Mouse (Mus musculus) left cerebral cortex, adult 18-20 months (tissue): ENCODE measurements around the gene Cxcl17. TPM values are rescaled to one million over a fixed set of nuclear protein-coding genes. Genes with fewer than 3 reads are reported as not detected.

ENCODE experiments used
- DNase-seq, 2 experiments: peaks; one replicate each; pipeline ENCODE4 v3.0.0; 2021 to 2022; ENCODE audit warnings: low spot score in 2 of 2, mixed read lengths in 1 of 2
- total RNA-seq, 2 experiments: library from RNA; stranded (reverse); gene quantifications; 2 replicates each; pipeline ENCODE4 v1.2.3; 2021

Cxcl17 gene
- total RNA-seq, 2 experiments from 2014 or later: not detected

DNA sequence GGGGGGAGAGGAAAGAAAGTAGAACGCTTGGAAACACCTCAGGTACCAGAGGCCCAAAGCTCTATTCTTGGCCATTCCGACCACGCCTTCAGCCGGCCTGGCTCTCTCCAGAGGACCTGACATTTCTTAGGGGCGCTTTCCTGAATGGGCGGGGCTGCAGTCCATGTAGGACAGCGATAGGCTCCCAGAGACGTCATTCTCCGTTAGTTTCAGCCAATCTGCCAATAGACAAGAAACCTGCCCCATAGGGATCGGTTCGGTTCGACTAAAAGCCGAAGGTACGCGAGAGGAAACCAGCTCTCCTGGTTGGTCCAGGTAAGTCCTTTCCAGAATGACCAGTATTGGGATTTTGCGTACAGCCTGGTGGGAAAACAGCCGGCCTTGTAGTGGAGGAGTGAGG is 36.1 kb downstream of the Cxcl17 start:
- peak; percentile 92 to 93 for DNase-seq

DNA sequence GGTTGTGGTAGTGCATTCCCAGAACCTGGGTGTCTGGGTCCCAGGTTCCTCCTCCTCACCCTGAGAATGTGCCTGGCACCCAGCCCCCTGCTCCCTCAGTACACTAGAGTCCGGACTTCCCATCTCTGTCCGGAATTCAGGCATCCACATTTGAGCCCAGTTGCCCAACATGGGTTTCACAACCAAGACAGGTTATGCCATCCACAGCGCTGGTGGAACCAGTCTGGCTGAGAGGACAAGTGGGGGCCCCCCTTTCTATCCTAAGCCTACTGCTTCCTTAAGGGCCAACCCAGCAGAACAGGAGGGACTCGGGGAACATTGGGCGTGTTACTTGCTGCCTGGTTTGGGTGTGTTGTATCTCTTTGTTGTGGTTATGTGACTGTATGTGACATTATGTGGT is 40.2 kb downstream of the Cxcl17 start:
- DNase-seq: no peak

DNA sequence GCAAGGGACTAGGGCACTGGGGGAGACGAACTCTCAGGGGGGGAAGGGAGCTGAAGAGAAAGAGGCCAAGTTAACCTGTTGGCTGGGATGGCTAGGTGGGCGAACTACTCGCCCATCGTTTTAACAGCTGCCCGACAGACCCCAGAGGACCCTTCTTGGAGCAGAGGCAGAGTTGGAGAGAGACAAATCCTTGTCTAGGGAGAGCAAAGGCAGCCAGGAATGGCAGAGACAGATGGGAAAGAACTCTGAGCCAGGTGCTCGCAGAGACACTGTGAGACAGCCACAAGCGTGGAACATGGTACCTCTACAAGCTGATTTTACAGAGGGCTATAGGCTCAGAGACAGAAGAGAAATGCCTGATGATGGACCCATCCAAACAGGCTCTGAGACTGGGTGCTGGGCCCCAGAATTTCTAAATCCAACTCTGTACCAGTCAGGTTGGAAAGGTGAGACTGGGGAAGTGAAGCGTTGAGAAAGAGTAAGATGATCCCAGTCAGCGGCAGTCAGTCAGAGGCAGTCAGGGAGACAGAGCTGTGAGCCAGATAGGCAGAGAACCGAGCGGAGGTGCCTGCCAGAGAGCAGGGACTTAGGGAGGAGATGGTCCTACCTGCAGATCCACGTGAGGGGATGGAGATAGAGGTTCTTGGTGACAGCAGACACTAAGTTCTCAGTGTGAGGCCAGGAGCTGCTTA is 43.5 kb downstream of the Cxcl17 start, which contains the start of gene Cnfn:
Gene Cnfn (minus strand): TSS at position 667 of the 692 bp plus-strand sequence.
- no peak for DNase-seq

DNA sequence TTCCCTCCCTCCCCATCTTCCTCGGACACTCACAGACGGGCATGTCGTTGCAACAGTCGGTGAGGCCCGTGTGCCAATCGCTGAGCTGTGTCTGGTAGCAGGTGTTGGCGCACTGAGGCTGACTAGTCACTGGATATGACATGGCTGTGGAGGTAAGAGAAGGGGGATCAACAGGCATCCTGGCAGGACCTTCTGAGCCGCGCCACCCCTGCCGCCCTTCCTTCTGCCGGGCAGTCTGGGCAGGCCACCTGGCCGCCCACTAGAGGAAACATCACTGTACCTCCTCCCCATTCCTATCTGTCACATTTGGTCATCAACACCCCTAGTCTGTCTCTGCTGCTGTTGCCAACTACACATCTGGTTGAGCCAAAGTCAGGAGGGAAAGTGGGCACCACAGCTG is 44.4 kb downstream of the Cxcl17 start:
- DNase-seq: no peak

DNA sequence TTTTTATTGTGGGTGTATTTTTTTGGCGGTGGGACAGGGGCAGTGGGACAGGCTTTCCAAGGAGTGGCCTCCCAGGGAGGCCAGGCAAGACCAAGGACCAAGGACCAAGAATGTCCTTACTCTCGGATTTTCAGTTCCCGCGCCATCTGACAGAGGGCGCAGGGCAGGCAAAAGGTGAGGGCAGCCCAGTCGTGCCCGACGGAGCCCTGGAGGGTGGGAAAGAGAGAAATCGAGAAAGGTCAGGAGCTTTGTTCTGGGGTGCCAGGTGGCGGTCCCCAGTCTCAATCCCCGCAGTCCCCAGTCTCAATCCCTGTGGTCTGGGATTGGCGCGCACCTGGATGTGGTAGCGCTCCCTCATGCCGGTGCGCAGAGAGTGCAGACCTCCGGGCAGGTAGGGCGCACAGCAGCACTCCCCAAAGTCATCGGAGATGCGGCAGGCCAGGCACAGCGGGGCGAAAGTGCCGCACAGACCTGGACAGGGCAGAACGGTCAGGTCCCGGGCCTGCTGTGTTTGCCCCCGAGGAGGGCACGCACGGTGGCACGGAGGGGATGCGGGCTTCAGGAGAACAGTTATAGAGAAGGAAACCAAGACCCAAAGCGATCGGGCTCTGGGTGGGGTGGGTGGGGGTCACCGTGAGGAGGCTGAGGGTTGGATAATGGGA is 44.9 kb downstream of the Cxcl17 start:
- no peak for DNase-seq

DNA sequence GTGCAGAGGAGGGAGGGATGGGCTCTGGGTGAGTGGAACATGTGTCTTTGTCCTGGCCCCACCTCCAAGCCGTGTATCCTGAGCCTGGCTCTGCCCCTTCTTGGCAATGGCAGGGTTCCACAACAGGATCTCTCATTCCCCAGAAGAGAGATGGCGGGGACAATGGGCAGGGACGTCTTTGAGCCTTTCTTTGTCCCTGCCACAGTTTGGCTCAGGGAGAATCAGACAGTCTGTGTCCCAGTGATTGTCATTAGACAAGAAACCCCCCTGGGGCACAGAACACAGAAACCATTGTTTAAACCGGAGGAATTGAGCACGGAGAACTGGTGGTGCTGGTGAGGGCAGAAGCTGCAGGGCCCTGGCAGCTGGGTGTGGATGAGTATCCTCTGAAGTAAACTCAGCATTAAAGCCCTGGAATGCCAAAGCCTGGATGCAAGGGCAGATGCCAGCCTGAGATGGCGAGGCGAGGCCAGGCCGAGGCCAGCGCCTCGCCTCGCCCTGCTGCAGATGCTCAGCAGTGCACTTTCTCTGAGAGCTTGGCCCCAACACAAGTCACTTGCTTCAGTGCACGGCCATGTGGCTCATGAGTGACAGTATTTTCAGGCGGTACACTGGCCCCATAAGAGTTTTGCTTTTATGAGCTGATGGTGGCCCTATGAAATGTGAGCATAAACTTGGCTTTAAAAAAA is 46.6 kb downstream of the Cxcl17 start:
- DNase-seq: no peak

DNA sequence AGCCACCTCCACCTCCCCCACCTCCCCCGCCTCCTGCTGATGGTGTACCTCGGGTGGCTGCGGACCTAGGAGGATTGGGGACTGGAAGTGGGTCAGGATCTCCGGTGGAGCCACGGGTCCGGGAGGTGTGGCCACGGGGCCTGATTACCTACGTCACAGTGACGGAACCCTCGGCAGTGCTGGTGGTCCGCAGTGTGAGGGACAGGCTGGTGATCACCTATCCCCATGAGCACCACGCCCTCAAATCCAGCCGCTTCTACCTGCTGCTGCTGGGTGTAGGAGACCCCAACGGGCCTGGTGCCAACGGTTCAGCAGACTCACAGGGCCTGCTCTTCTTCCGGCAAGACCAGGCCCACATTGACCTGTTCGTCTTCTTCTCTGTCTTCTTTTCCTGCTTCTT is 49.1 kb downstream of the Cxcl17 start:
- no peak for DNase-seq

DNA sequence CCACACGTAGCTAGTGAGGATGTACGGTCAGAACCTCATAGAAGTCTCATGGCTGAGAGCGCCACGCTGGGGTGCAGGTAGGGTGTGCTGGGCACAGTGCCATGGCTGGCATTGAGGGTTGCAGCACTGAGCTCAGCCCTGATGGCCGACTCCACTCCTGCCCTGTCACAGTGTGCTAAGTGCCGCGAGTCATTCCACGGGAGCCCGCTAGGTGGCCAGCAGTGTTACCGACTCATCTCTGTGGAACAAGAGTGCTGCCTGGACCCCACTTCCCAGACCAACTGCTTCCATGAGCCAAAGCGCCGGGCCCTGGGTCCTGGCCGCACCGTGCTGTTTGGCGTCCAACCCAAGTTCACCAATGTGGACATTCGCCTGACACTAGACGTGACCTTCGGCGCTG is 49.5 kb downstream of the Cxcl17 start:
- DNase-seq: no peak

DNA sequence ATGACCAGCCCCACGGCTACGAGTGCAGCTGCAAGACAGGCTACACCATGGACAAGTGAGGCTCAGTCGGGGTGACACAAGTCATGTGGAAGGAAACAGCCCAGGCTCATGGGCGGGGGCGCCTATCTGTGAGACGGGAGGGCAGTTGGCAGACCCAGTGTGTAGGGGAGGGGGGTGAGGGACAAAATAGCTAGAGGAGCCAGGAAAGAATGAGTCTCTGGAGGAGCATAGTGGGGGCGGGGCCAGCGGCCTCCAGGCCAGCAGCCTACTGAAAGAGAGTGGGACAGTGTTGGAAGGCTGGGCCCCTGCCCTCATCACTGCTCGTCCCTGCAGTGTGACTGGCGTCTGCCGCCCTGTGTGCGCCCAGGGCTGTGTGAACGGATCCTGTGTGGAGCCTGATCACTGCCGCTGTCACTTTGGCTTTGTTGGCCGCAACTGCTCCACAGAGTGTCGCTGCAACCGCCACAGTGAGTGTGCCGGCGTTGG is 53.9 kb downstream of the Cxcl17 start:
- DNase-seq: no peak

Other genes with a start within 250 kb of the Cxcl17 start
- gene Pou2f2, start 233.2 kb downstream of the Cxcl17 start, total RNA-seq: 10 to 100 TPM in 1 of 2 experiments, 1 to 10 TPM in 1; 7.7 to 12.9 TPM
- 10 to 100 TPM; 24.2 to 26.7 TPM for gene Dedd2, start 192.3 kb downstream of the Cxcl17 start, total RNA-seq
- 10 to 100 TPM; 10.6 to 11.4 TPM for gene Zfp526, start 191.5 kb downstream of the Cxcl17 start, total RNA-seq
- gene Gsk3a, start 175.0 kb downstream of the Cxcl17 start, total RNA-seq: 100 to 1,000 TPM; 215 to 224 TPM
- 10 to 100 TPM; 60.8 to 65.2 TPM for gene Erf, start 162.1 kb downstream of the Cxcl17 start, total RNA-seq
- gene Cic, start 145.2 kb downstream of the Cxcl17 start, total RNA-seq: 100 to 1,000 TPM; 212 to 225 TPM
- gene Pafah1b3, start 114.9 kb downstream of the Cxcl17 start, total RNA-seq: 10 to 100 TPM; 35.7 to 36.9 TPM
- gene Prr19, start 111.5 kb downstream of the Cxcl17 start, total RNA-seq: not detected
- gene Tmem145, start 106.8 kb downstream of the Cxcl17 start, total RNA-seq: 10 to 100 TPM; 45.4 to 46.6 TPM
- 100 to 1,000 TPM; 100 to 102 TPM for gene Megf8, start 95.7 kb downstream of the Cxcl17 start, total RNA-seq
- not detected for gene Cnfn, start 43.2 kb downstream of the Cxcl17 start, total RNA-seq
- 1 to 10 TPM; 7.6 to 8.2 TPM for gene Lipe, start 14.2 kb downstream of the Cxcl17 start, total RNA-seq
- gene Ceacam1, start 64.7 kb upstream of the Cxcl17 start, total RNA-seq: 1 to 10 TPM; 3.4 to 5.0 TPM
- gene Ceacam2, start 127.0 kb upstream of the Cxcl17 start, total RNA-seq: under 1 TPM; 0.33 to 0.37 TPM
- gene Erich4, start 203.0 kb upstream of the Cxcl17 start, total RNA-seq: not detected
- 10 to 100 TPM; 49.6 to 52.2 TPM for gene Dmac2, start 206.5 kb upstream of the Cxcl17 start, total RNA-seq
- gene B3gnt8, start 213.8 kb upstream of the Cxcl17 start, total RNA-seq: 1 to 10 TPM in 1 of 2 experiments, under 1 TPM in 1; 0.86 to 1.0 TPM
- gene Bckdha, start 246.1 kb upstream of the Cxcl17 start, total RNA-seq: 10 to 100 TPM; 35.7 to 40.7 TPM
- 10 to 100 TPM; 23.5 to 24.4 TPM for gene Exosc5, start 246.3 kb upstream of the Cxcl17 start, total RNA-seq